In genomic region chr1:162286910-162287309, GRCm38 (mm10) we compare ENCODE assay signal across 7 mouse cellular contexts.
DNase-seq lines count a peak whose midpoint lies in the region; ATAC-seq and TF ChIP-seq lines count a peak whose summit lies in the region.

No protein-coding gene starts in this region.

- no peaks in the 10 kb centered on the region for H3K9me3 ChIP-seq in E14TG2a.4 (ENCODE audit: low read length)
- no peaks in the 10 kb centered on the region for H3K9me3 ChIP-seq in midbrain, embryonic 14.5 days (ENCODE audit: control insufficient read depth, low read length)

- no peak overlapping the region for H3K27ac ChIP-seq in midbrain, embryonic 14.5 days (replicated peaks; ENCODE audit: low read depth, low read length)

- peak; percentile 23 for DNase-seq in kidney, adult 9 months
- DNase-seq in kidney, postnatal 14 days, result no peak
- DNase-seq in ZHBTc4 (ENCODE audit: low read depth, low spot score), result peak; percentile 48
- no peak for DNase-seq in layer of hippocampus, postnatal 10 days (ENCODE audit: low spot score in 2 of 2)
- DNase-seq in midbrain, embryonic 14.5 days, result no peak

- WGBS in midbrain, embryonic 14.5 days, result 54% methylated on average over 6 of the region's 6 CpGs

- peaks cover 7% of the 10 kb centered on the region for H3K27me3 ChIP-seq in E14TG2a.4 (ENCODE audit: insufficient read depth, low read length)
- H3K27me3 ChIP-seq in midbrain, embryonic 14.5 days (ENCODE audit: control insufficient read depth, insufficient read depth, low read length), result no peaks in the 10 kb centered on the region

- peak; percentile 57 for ATAC-seq in megakaryocyte, adult 5-6 weeks (ENCODE audit: poor library complexity, severe bottlenecking)
- no peak for ATAC-seq in midbrain, embryonic 14.5 days (ENCODE audit: low FRiP score, low TSS enrichment)

- no peaks in the 10 kb centered on the region for H3K36me3 ChIP-seq in E14TG2a.4 (ENCODE audit: insufficient read depth, low read length)
- no peaks in the 10 kb centered on the region for H3K36me3 ChIP-seq in midbrain, embryonic 14.5 days (ENCODE audit: control insufficient read depth, insufficient read depth, low read length)

- H3K9ac ChIP-seq in midbrain, embryonic 14.5 days (replicated peaks; ENCODE audit: low read length), result no peak overlapping the region

- TF ChIP-seq CTCF in E14TG2a.4 (conservative IDR thresholded peaks at IDR 0.05; ENCODE audit: low read length), result peak; percentile 42

- H3K4me1 ChIP-seq in E14TG2a.4 (replicated peaks; ENCODE audit: low read depth, low read length), result no peaks in the 10 kb centered on the region
- H3K4me1 ChIP-seq in midbrain, embryonic 14.5 days (ENCODE audit: control insufficient read depth, insufficient read depth, low read length), result 0 out of 2 replicates have a peak, but pooled peaks cover under 1% of the 10 kb centered on the region

- no peak overlapping the region for H3K4me3 ChIP-seq in E14TG2a.4 (replicated peaks; ENCODE audit: low read length)
- no peak overlapping the region for H3K4me3 ChIP-seq in midbrain, embryonic 14.5 days (replicated peaks; ENCODE audit: low read depth, low read length)

- H3K4me2 ChIP-seq in midbrain, embryonic 14.5 days (ENCODE audit: low read length), result no peak overlapping the region

Comparison
In these comparisons a context has a peak if more than half of its experiments do, and no peak if none do; other contexts are left out.
1. DNase-seq: peak in kidney, adult 9 months (single experiment) and ZHBTc4 (single experiment); none in kidney, postnatal 14 days (single experiment), layer of hippocampus, postnatal 10 days (0 of 2) and midbrain, embryonic 14.5 days (single experiment).